Mouse (Mus musculus): Measurements from ENCODE around the gene Gm2663.

- no peak for TF ChIP-seq POLR2A (IDR thresholded peaks at IDR 0.05; ENCODE audit: insufficient read depth, low read depth, low read length)
- no peak for TF ChIP-seq CTCF (IDR thresholded peaks at IDR 0.05; ENCODE audit: insufficient read depth, low read depth, low read length)
These were observed 33.5 kb upstream of the Gm2663 start for GRCm38 (mm10) chr6:41032802-41033201.
